18 mouse cellular contexts compared by ENCODE assay signal in the genomic region with DNA sequence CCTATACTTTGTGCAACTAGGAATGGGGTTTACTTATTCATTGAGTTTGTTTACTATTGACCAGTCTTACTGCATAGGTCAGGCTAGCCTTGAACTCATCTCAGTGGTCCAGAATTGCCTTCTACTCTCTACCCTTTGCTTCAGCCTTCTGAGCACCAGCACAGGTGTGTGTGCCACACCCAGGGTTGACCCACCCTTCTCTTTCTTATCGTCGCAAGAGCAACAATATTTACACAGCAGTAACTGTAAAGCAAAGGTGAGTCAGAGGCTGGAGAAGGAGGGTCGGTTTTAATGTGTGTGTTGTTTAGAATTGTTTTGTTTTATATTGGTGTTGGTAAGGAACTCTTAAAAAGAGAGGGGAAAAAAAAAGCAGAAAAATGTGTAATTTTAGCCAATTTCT. TPM values are rescaled to one million over a fixed set of nuclear protein-coding genes. Genes with fewer than 3 reads are reported as not detected.
DNase-seq lines count a peak whose midpoint lies in the region; ATAC-seq and TF ChIP-seq lines count a peak whose summit lies in the region.
"Had no signal": no experiment of that assay in that cellular context is flagged by ENCODE, and none has a peak within 500 bp of the region (broad histone marks: within the 10 kb centered on the region; RNA-seq: fewer than 3 reads in every experiment).

No protein-coding gene starts in this region.

- no peak for DNase-seq in kidney, adult 8-10 months
- DNase-seq in embryonic facial prominence, embryonic 11.5 days (ENCODE audit: low spot score) = no peak
- DNase-seq in large intestine, adult 2 months (ENCODE audit: low read depth, low spot score) = peak; percentile 81
- no peak for DNase-seq in adrenal gland, postnatal 4 days (ENCODE audit: low spot score in 2 of 2)
- no peak for DNase-seq in spleen, postnatal 14 days (ENCODE audit: low spot score in 2 of 2)
- no peak for DNase-seq in ovary, postnatal 36 days (ENCODE audit: low spot score)
- DNase-seq: heart, postnatal 36 days; lung, postnatal 36 days; right cerebral cortex, postnatal 4 days; thymus, adult 2 months had no signal

- peaks cover 69% of the 10 kb centered on the region for H3K4me1 ChIP-seq in kidney, embryonic 15.5 days
- H3K4me1 ChIP-seq in embryonic facial prominence, embryonic 11.5 days (ENCODE audit: control insufficient read depth, insufficient read depth, low read length) = no peaks in the 10 kb centered on the region
- H3K4me1 ChIP-seq in small intestine, adult 2 months (ENCODE audit: control insufficient read depth, insufficient read depth, insufficient read length, low read length) = peaks cover 37% of the 10 kb centered on the region

- H3K27me3 ChIP-seq in kidney, embryonic 15.5 days = no peaks in the 10 kb centered on the region
- no peaks in the 10 kb centered on the region for H3K27me3 ChIP-seq in embryonic facial prominence, embryonic 11.5 days (ENCODE audit: control insufficient read depth, insufficient read depth, low read length)
- H3K27me3 ChIP-seq in small intestine, adult 2 months (ENCODE audit: control insufficient read depth, insufficient read depth, low read length) = no peaks in the 10 kb centered on the region
- H3K27me3 ChIP-seq: forebrain, embryonic 15.5 days; heart, embryonic 13.5 days had no signal

- H3K27ac ChIP-seq in kidney, embryonic 15.5 days = peak overlapping the region; percentile 28; the same call in 1 of the 2 replicates
- H3K27ac ChIP-seq in embryonic facial prominence, embryonic 11.5 days (replicated peaks; ENCODE audit: low read depth, low read length) = peak overlapping the region; percentile 30; the same call in 1 of the 2 replicates
- H3K27ac ChIP-seq in small intestine, adult 2 months (ENCODE audit: insufficient read depth, low read depth, low read length) = peak overlapping the region; percentile 82
- H3K27ac ChIP-seq: forebrain, embryonic 15.5 days; heart, embryonic 13.5 days; hindbrain, embryonic 14.5 days; liver, embryonic 15.5 days had no signal

- H3K36me3 ChIP-seq in kidney, embryonic 15.5 days = no peaks in the 10 kb centered on the region
- no peaks in the 10 kb centered on the region for H3K36me3 ChIP-seq in embryonic facial prominence, embryonic 11.5 days (replicated peaks; ENCODE audit: control insufficient read depth, insufficient read depth, low read depth, low read length)
- no peaks in the 10 kb centered on the region for H3K36me3 ChIP-seq in small intestine, adult 2 months (ENCODE audit: control insufficient read depth, insufficient read depth, low read length)
- H3K36me3 ChIP-seq: forebrain, embryonic 15.5 days; G1E; heart, embryonic 13.5 days; liver, embryonic 15.5 days had no signal

- H3K9ac ChIP-seq in kidney, embryonic 15.5 days = no peak overlapping the region
- H3K9ac ChIP-seq in embryonic facial prominence, embryonic 11.5 days (replicated peaks; ENCODE audit: low read length) = no peak overlapping the region
- H3K9ac ChIP-seq: forebrain, embryonic 15.5 days; heart, embryonic 13.5 days; hindbrain, embryonic 14.5 days; liver, embryonic 15.5 days had no signal

- no peak for TF ChIP-seq POLR2A in small intestine, adult 2 months (IDR thresholded peaks at IDR 0.05; ENCODE audit: low read depth, low read length)

- no peaks in the 10 kb centered on the region for H3K9me3 ChIP-seq in kidney, embryonic 15.5 days (replicated peaks)
- H3K9me3 ChIP-seq in embryonic facial prominence, embryonic 11.5 days (replicated peaks; ENCODE audit: control insufficient read depth, low read length) = no peaks in the 10 kb centered on the region
- H3K9me3 ChIP-seq: forebrain, embryonic 15.5 days; liver, embryonic 15.5 days had no signal

- TF ChIP-seq CTCF in small intestine, adult 2 months (IDR thresholded peaks at IDR 0.05; ENCODE audit: extremely low read depth, insufficient read length, insufficient replicate concordance, low read depth, low read length) = no peak

- ATAC-seq in kidney, embryonic 15.5 days (replicated peaks; ENCODE audit: low FRiP score) = no peak
- ATAC-seq in embryonic facial prominence, embryonic 11.5 days (replicated peaks; ENCODE audit: insufficient number of reproducible peaks, low FRiP score, low TSS enrichment, low read depth) = no peak
- ATAC-seq: forebrain, embryonic 15.5 days had no signal

- WGBS in kidney, embryonic 15.5 days = 20% methylated on average over 3 of the region's 3 CpGs
- WGBS in embryonic facial prominence, embryonic 11.5 days = 57% methylated on average over 3 of the region's 3 CpGs
- 21% methylated on average over 3 of the region's 3 CpGs for WGBS in large intestine, adult 2 months
- 19% methylated on average over 3 of the region's 3 CpGs for WGBS in small intestine, adult 2 months

- no peak overlapping the region for H3K4me3 ChIP-seq in kidney, embryonic 15.5 days (replicated peaks)
- no peak overlapping the region for H3K4me3 ChIP-seq in embryonic facial prominence, embryonic 11.5 days (ENCODE audit: low read depth, low read length)
- no peak overlapping the region for H3K4me3 ChIP-seq in small intestine, adult 2 months (ENCODE audit: low read depth, low read length)
- H3K4me3 ChIP-seq: erythroblast, embryonic 14.5 days; forebrain, embryonic 15.5 days; heart, embryonic 13.5 days; liver, embryonic 15.5 days had no signal

- H3K4me2 ChIP-seq in kidney, embryonic 15.5 days = no peak overlapping the region
- no peak overlapping the region for H3K4me2 ChIP-seq in embryonic facial prominence, embryonic 11.5 days (ENCODE audit: low read depth, low read length)
- H3K4me2 ChIP-seq: forebrain, embryonic 15.5 days; heart, embryonic 13.5 days; hindbrain, embryonic 14.5 days; liver, embryonic 15.5 days had no signal

RNA-seq across cellular contexts. Expression of gene Xpnpep1, which starts 40.5 kb away (rescaled TPM):
- 148 and 168 TPM in 2 replicates for polyA plus RNA-seq in kidney, embryonic 15.5 days (2015; fragmentation: Nextera tagmentation; extraction: Ambion mirVana)
- 177 and 184 TPM in 2 replicates for polyA plus RNA-seq in embryonic facial prominence, embryonic 11.5 days (2014; fragmentation: Nextera tagmentation; extraction: Ambion mirVana)
- polyA plus RNA-seq in large intestine, adult 2 months (2012; rRNA removed) = 347 and 657 TPM in 2 replicates
- polyA plus RNA-seq in small intestine, adult 2 months (2012; rRNA removed) = 92.4 and 477 TPM in 2 replicates
- total RNA-seq in adrenal gland, postnatal 4 days (2021) = 100 to 1,000 TPM; 112 to 117 TPM

RNA-seq across cellular contexts. Expression of gene Add3, which starts 59.8 kb away (rescaled TPM):
- polyA plus RNA-seq in kidney, embryonic 15.5 days (2015; fragmentation: Nextera tagmentation; extraction: Ambion mirVana) = 80.1 and 85.6 TPM in 2 replicates
- polyA plus RNA-seq in embryonic facial prominence, embryonic 11.5 days (2014; fragmentation: Nextera tagmentation; extraction: Ambion mirVana) = 76.6 and 84.8 TPM in 2 replicates
- polyA plus RNA-seq in large intestine, adult 2 months (2012; rRNA removed) = 28.0 and 44.9 TPM in 2 replicates
- polyA plus RNA-seq in small intestine, adult 2 months (2012; rRNA removed) = 8.1 and 20.2 TPM in 2 replicates
- total RNA-seq in adrenal gland, postnatal 4 days (2021) = 10 to 100 TPM; 81.7 to 87.2 TPM

Comparison
In these comparisons a context has a peak if more than half of its experiments do, and no peak if none do; other contexts are left out.
1. H3K27ac ChIP-seq: peak in every context shown above with its lines; median percentile 82 in small intestine, adult 2 months; 30 in embryonic facial prominence, embryonic 11.5 days; 28 in kidney, embryonic 15.5 days.